8 mouse cellular contexts compared by ENCODE assay signal in the genomic region with DNA sequence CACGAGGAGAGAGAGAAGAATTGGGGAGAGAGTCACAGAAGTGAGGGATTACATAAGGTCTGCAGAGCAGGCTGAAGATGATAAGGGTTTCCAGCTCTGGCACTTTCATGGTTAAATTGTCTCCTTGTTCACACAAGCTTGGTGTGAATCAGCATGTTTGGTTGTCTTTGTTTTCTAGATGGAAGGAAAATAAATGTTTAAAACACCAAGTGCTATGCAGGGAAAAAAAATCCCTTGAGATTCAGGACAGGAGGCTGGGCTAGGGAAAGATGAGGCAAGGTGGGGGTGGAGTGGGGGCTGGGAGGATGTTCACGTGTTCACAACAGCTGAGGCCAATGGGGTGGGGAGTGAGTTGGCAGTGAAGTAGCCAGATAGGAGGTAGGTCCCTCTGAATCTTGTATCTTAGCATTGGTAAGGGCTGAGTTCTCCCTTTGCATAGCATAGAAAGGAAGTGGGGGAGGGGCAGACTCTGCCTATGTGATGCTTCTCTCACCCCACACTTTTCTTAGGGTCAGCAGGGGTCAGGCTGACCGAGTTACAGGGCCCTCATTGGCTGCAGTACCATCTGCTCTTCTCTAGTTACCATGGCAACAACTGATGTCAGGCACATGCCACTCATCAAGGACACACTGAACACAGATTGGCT. TPM values are rescaled to one million over a fixed set of nuclear protein-coding genes. Genes with fewer than 3 reads are reported as not detected.
DNase-seq lines count a peak whose midpoint lies in the region; ATAC-seq and TF ChIP-seq lines count a peak whose summit lies in the region.

No protein-coding gene starts in this region.

- H3K27ac ChIP-seq in heart, postnatal 0 days (ENCODE audit: low read depth): no peak overlapping the region
- peak overlapping the region; percentile 84 for H3K27ac ChIP-seq in neural tube, embryonic 11.5 days (ENCODE audit: low read depth, low read length)

- H3K9me3 ChIP-seq in heart, postnatal 0 days (replicated peaks; ENCODE audit: control insufficient read depth, low read length): no peaks in the 10 kb centered on the region
- no peaks in the 10 kb centered on the region for H3K9me3 ChIP-seq in neural tube, embryonic 11.5 days (ENCODE audit: control insufficient read depth, low read length)

- 11% methylated on average over 3 of the region's 3 CpGs for WGBS in heart, postnatal 0 days
- whole genome bisulfite sequencing in neural tube, embryonic 11.5 days: 3% methylated on average over 3 of the region's 3 CpGs

- 0 out of 2 replicates have a peak, but pooled peaks have one; percentile 36 for ATAC-seq in heart, postnatal 0 days (ENCODE audit: insufficient read depth, low read depth)
- peak; percentile 94 for ATAC-seq in neural tube, embryonic 11.5 days (ENCODE audit: insufficient read depth, low FRiP score, low TSS enrichment)
- no peak; the same call in 1 of the 2 replicates for ATAC-seq in granulocyte monocyte progenitor cell, adult 5-6 weeks (replicated peaks; ENCODE audit: poor library complexity, severe bottlenecking)

- no peak overlapping the region for H3K9ac ChIP-seq in heart, postnatal 0 days (replicated peaks; ENCODE audit: low read depth, low read length)
- H3K9ac ChIP-seq in neural tube, embryonic 11.5 days (ENCODE audit: low read length): no peak overlapping the region

- no peaks in the 10 kb centered on the region for H3K27me3 ChIP-seq in heart, postnatal 0 days (ENCODE audit: control insufficient read depth, insufficient read depth, low read length)
- no peaks in the 10 kb centered on the region for H3K27me3 ChIP-seq in neural tube, embryonic 11.5 days (ENCODE audit: control insufficient read depth, insufficient read depth, low read length)

- no peak for TF ChIP-seq CTCF in heart, postnatal 0 days (IDR thresholded peaks at IDR 0.05; ENCODE audit: low read depth)

- TF ChIP-seq EP300 in heart, postnatal 0 days (IDR thresholded peaks at IDR 0.05; ENCODE audit: low read depth): no peak

- H3K4me1 ChIP-seq in heart, postnatal 0 days (ENCODE audit: control insufficient read depth, insufficient read depth): 0 out of 2 replicates have a peak, but pooled peaks cover 6% of the 10 kb centered on the region
- peaks cover 9% of the 10 kb centered on the region; the same call in 1 of the 2 replicates for H3K4me1 ChIP-seq in neural tube, embryonic 11.5 days (ENCODE audit: control insufficient read depth, insufficient read depth, low read length)

- intact Hi-C loops in left cerebral cortex, postnatal 10 days (cut with DNase I): no loop called here

- DNase-seq in thymus, postnatal 14 days: peak; percentile 21
- no peak for DNase-seq in thymus, postnatal 0 days (ENCODE audit: low spot score)
- DNase-seq in cerebellum, postnatal 4 days (ENCODE audit: low spot score in 2 of 2): peak; percentile 25 to 61
- DNase-seq in heart, postnatal 0 days (ENCODE audit: low spot score): no peak
- DNase-seq in left cerebral cortex, postnatal 10 days (ENCODE audit: extremely low spot score in 1 of 2, low spot score in 2 of 2): peak; percentile 67 to 68
- DNase-seq in neural tube, embryonic 11.5 days (ENCODE audit: low spot score): peak; percentile 76
- DNase-seq in urinary bladder, postnatal 10 days (ENCODE audit: low spot score): no peak

- H3K36me3 ChIP-seq in heart, postnatal 0 days (replicated peaks; ENCODE audit: control insufficient read depth, insufficient read depth, low read length): peaks cover 10% of the 10 kb centered on the region
- H3K36me3 ChIP-seq in neural tube, embryonic 11.5 days (ENCODE audit: control insufficient read depth, insufficient read depth, low read length): no peaks in the 10 kb centered on the region

- H3K4me3 ChIP-seq in heart, postnatal 0 days (ENCODE audit: low read depth, low read length): no peak overlapping the region
- 0 out of 2 replicates have a peak overlapping the region, but pooled peaks have one; percentile 8 for H3K4me3 ChIP-seq in neural tube, embryonic 11.5 days (ENCODE audit: low read depth, low read length)

- H3K4me2 ChIP-seq in heart, postnatal 0 days (ENCODE audit: low read depth, low read length): no peak overlapping the region
- peak overlapping the region; percentile 22 for H3K4me2 ChIP-seq in neural tube, embryonic 11.5 days (ENCODE audit: low read depth)

RNA-seq across cellular contexts. Expression of a gene that starts 19.5 kb away (rescaled TPM):
- polyA plus RNA-seq in thymus, postnatal 0 days (2015; fragmentation: Nextera tagmentation; extraction: Ambion mirVana): 31.0 and 32.9 TPM in 2 replicates
- total RNA-seq in heart, postnatal 0 days (2014; rRNA removed; ENCODE audit: low replicate concordance): 28.6 and 29.8 TPM in 2 replicates
- polyA plus RNA-seq in heart, postnatal 0 days (2015; fragmentation: Nextera tagmentation; extraction: Ambion mirVana): 14.2 and 15.4 TPM in 2 replicates
- 100 to 1,000 TPM; 335 to 337 TPM for total RNA-seq in left cerebral cortex, postnatal 10 days (2021)
- polyA plus RNA-seq in neural tube, embryonic 11.5 days (2014; fragmentation: Nextera tagmentation; extraction: Ambion mirVana): 38.6 and 40.4 TPM in 2 replicates
- 0.62 TPM in 1 of 2 replicates, not detected in the other for total RNA-seq in granulocyte monocyte progenitor cell, adult 5-6 weeks (2014; fragmentation: Nextera tagmentation)
- 0.34 and 2.0 TPM in 2 replicates for total RNA-seq in granulocyte monocyte progenitor cell, adult 5-6 weeks (2017)

RNA-seq across cellular contexts. Expression of a gene that starts 34.7 kb away (rescaled TPM):
- 77.6 and 82.6 TPM in 2 replicates for polyA plus RNA-seq in thymus, postnatal 0 days (2015; fragmentation: Nextera tagmentation; extraction: Ambion mirVana)
- 56.3 and 62.1 TPM in 2 replicates for total RNA-seq in heart, postnatal 0 days (2014; rRNA removed; ENCODE audit: low replicate concordance)
- polyA plus RNA-seq in heart, postnatal 0 days (2015; fragmentation: Nextera tagmentation; extraction: Ambion mirVana): 61.2 and 69.1 TPM in 2 replicates
- 100 to 1,000 TPM; 103 to 105 TPM for total RNA-seq in left cerebral cortex, postnatal 10 days (2021)
- polyA plus RNA-seq in neural tube, embryonic 11.5 days (2014; fragmentation: Nextera tagmentation; extraction: Ambion mirVana): 72.9 and 74.7 TPM in 2 replicates
- total RNA-seq in granulocyte monocyte progenitor cell, adult 5-6 weeks (2014; fragmentation: Nextera tagmentation): 29.1 and 37.5 TPM in 2 replicates
- total RNA-seq in granulocyte monocyte progenitor cell, adult 5-6 weeks (2017): 40.8 and 41.4 TPM in 2 replicates

Comparison
In these comparisons a context has a peak if more than half of its experiments do, and no peak if none do; other contexts are left out.
1. DNase-seq: peak in thymus, postnatal 14 days (single experiment), cerebellum, postnatal 4 days (2 of 2), left cerebral cortex, postnatal 10 days (2 of 2) and neural tube, embryonic 11.5 days (single experiment); none in thymus, postnatal 0 days (single experiment), heart, postnatal 0 days (single experiment) and urinary bladder, postnatal 10 days (single experiment).
2. RNA of a gene that starts 19.5 kb away (total RNA-seq): 335 to 337 TPM in left cerebral cortex, postnatal 10 days; 28.6 to 29.8 TPM in heart, postnatal 0 days and 0.34 to 2.0 TPM in granulocyte monocyte progenitor cell, adult 5-6 weeks; every median in the first group is over 10 times any median in the second.